Mouse (Mus musculus) liver, adult 2 months (tissue): ENCODE results near the gene Pde9a. TPM values are rescaled to one million over a fixed set of nuclear protein-coding genes. Genes with fewer than 3 reads are reported as not detected.

Experiments
- DNase-seq: peaks from one replicate; pipeline ENCODE4 v3.0.0-alpha.2; 2011; ENCODE audit warnings: low read depth, low spot score; ENCODE audit errors: extremely low read depth
- H3K27ac ChIP-seq: fragments of 200-500 bp; replicated peaks from 2 replicates; pipeline ENCODE4 v1.5.1; 2012; ENCODE audit warnings: low read depth, mild to moderate bottlenecking, control low read depth, inconsistent platforms, low read length; ENCODE audit not compliant: insufficient read depth
- H3K27me3 ChIP-seq: fragments of 200-500 bp; 2 replicates; pipeline ENCODE4 v1.6.1; 2012; ENCODE audit warnings: mild to moderate bottlenecking, moderate library complexity, low read length, inconsistent platforms; ENCODE audit not compliant: control insufficient read depth, insufficient read depth
- H3K36me3 ChIP-seq: fragments of 200-500 bp; 2 replicates; pipeline ENCODE4 v1.6.1; 2012; ENCODE audit warnings: low read length, inconsistent platforms; ENCODE audit not compliant: control insufficient read depth, insufficient read depth
- H3K4me1 ChIP-seq: fragments of 200-500 bp; 2 replicates; pipeline ENCODE4 v1.6.1; 2011; ENCODE audit warnings: low read length; ENCODE audit not compliant: control insufficient read depth, insufficient read depth
- H3K4me3 ChIP-seq: fragments of 200-500 bp; 2 replicates; pipeline ENCODE4 v1.5.1; 2011; ENCODE audit warnings: low read depth, mild to moderate bottlenecking, control low read depth, low read length, moderate library complexity; ENCODE audit not compliant: insufficient read depth
- H3K79me2 ChIP-seq: fragments of 200-500 bp; 2 replicates; pipeline ENCODE4 v1.6.1; 2012; ENCODE audit warnings: inconsistent platforms, mild to moderate bottlenecking, low read length, moderate library complexity; ENCODE audit not compliant: control insufficient read depth, insufficient read depth
- H3K9ac ChIP-seq: fragments of 200-500 bp; 2 replicates; pipeline ENCODE4 v1.6.1; 2012; ENCODE audit warnings: low read depth, mild to moderate bottlenecking, control low read depth, inconsistent platforms, low read length
- CTCF ChIP-seq: fragments of 200-500 bp; IDR thresholded peaks from 2 replicates; pipeline ENCODE4 v1.5.1; 2011; ENCODE audit warnings: low read depth, low read length, control low read depth
- POLR2A ChIP-seq: fragments of 200-500 bp; IDR thresholded peaks from 2 replicates; pipeline ENCODE4 v1.6.1; 2011; ENCODE audit warnings: low read length, control low read depth; ENCODE audit not compliant: insufficient read depth; ENCODE audit errors: extremely low read depth
- WGBS: fragments of 180-500 bp; shearing (Covaris S2); methylation state at CpG from one replicate; pipeline ENCODE4 v1.1.7; 2018; 5-methylcytosine and 5-hydroxymethylcytosine counted together
- polyA plus RNA-seq: library from polyadenylated mRNA; depleted of rRNA; stranded (reverse); fragments of >200 nt; gene quantifications from 2 replicates; pipeline ENCODE4 v1.2.3, GENCODE M21; 2012
- total RNA-seq: library from RNA; depleted of rRNA; stranded (reverse); fragments of >200 nt; gene quantifications from 2 replicates; pipeline ENCODE4 v1.2.3, GENCODE M21; 2014

The Pde9a gene
- total and polyA plus RNA-seq, 2 experiments, result 9.1 to 66.9 TPM

GRCm38 (mm10) chr17:31511792-31512495 lies 125.9 kb downstream of the Pde9a start:
- WGBS, result under 1% methylated on average over 56 of the region's 56 CpGs
- peaks cover 4% of the 10 kb centered on the region for H3K4me1 ChIP-seq
- H3K36me3 ChIP-seq, result no peaks in the 10 kb centered on the region
- TF ChIP-seq CTCF, result no peak
- TF ChIP-seq POLR2A, result peak; percentile 67; the same call in 1 of the 2 replicates
- H3K4me3 ChIP-seq, result peak overlapping the region; percentile 93
- peak overlapping the region; percentile 91 for H3K9ac ChIP-seq
- H3K79me2 ChIP-seq, result 0 out of 2 replicates have a peak, but pooled peaks cover 6% of the 10 kb centered on the region
- peak overlapping the region; percentile 55 for H3K27ac ChIP-seq
- H3K27me3 ChIP-seq, result no peaks in the 10 kb centered on the region
- peak; percentile 73 for DNase-seq

- TF ChIP-seq CTCF, result no peak
- no peak for TF ChIP-seq POLR2A
- Histone ChIP-seq H3K27me3 (no peaks in the 10 kb centered on the region), H3K79me2 (0 out of 2 replicates have a peak, but pooled peaks cover 6% of the 10 kb centered on the region), H3K27ac (no peak overlapping the region), H3K4me3 (peak overlapping the region; percentile 93), H3K36me3 (no peaks in the 10 kb centered on the region), H3K9ac (peak overlapping the region; percentile 35), H3K4me1 (peaks cover 2% of the 10 kb centered on the region; the same call in 1 of the 2 replicates)
- no peak for DNase-seq
- WGBS, result 20% methylated on average over 6 of the region's 6 CpGs
These were observed 126.6 kb downstream of the Pde9a start for GRCm38 (mm10) chr17:31512593-31512992.

- 0 out of 2 replicates have a peak, but pooled peaks cover 6% of the 10 kb centered on the region for H3K79me2 ChIP-seq
- no peak for DNase-seq
- WGBS, result 84% methylated on average over 1 of the region's 1 CpGs
These were observed 128.7 kb downstream of the Pde9a start for GRCm38 (mm10) chr17:31514696-31515095.

GRCm38 (mm10) chr17:31519344-31519945 lies 133.4 kb downstream of the Pde9a start:
- Histone ChIP-seq H3K36me3 (peaks cover 7% of the 10 kb centered on the region), H3K4me1 (no peaks in the 10 kb centered on the region; the same call in 1 of the 2 replicates), H3K4me3 (peak overlapping the region; percentile 52), H3K9ac (peak overlapping the region; percentile 49; the same call in 1 of the 2 replicates), H3K27me3 (no peaks in the 10 kb centered on the region), H3K27ac (peak overlapping the region; percentile 68), H3K79me2 (peaks cover 7% of the 10 kb centered on the region; the same call in 1 of the 2 replicates)
- under 1% methylated on average over 7 of the region's 7 CpGs for WGBS
- TF ChIP-seq POLR2A (no peak), CTCF (no peak)
- peak; percentile 69 for DNase-seq

More at GRCm38 (mm10) chr17:31514696-31515095, 128.7 kb downstream of the Pde9a start:
- TF ChIP-seq POLR2A (no peak), CTCF (no peak)
- Histone ChIP-seq H3K36me3 (no peaks in the 10 kb centered on the region), H3K9ac (no peak overlapping the region), H3K27me3 (no peaks in the 10 kb centered on the region), H3K27ac (no peak overlapping the region), H3K4me3 (no peak overlapping the region), H3K4me1 (peaks cover 2% of the 10 kb centered on the region; the same call in 1 of the 2 replicates)

- no peaks in the 10 kb centered on the region for H3K27me3 ChIP-seq
- H3K9ac ChIP-seq, result peak within 1 kb of the TSS; percentile 87
- H3K79me2 ChIP-seq, result peaks cover 7% of the 10 kb centered on the region; the same call in 1 of the 2 replicates
- peak within 1 kb of the TSS; percentile 85 for H3K27ac ChIP-seq
- H3K36me3 ChIP-seq, result peaks cover 7% of the 10 kb centered on the region
- peak within 1 kb of the TSS; percentile 90 for H3K4me3 ChIP-seq
- peak; percentile 98 for DNase-seq
- no peak for TF ChIP-seq CTCF
- peak; percentile 91 for TF ChIP-seq POLR2A
- H3K4me1 ChIP-seq, result no peaks in the 10 kb centered on the region; the same call in 1 of the 2 replicates
- whole genome bisulfite sequencing, result under 1% methylated on average over 44 of the region's 45 CpGs
These were observed 134.2 kb downstream of the Pde9a start, which contains the start of the genes Wdr4 and Ndufv3 for GRCm38 (mm10) chr17:31519946-31520838. TSS of gene Wdr4 (minus strand) at chr17:31519980. TSS of gene Ndufv3 (plus strand) at chr17:31520115.
